22 mouse cellular contexts compared by ENCODE assay signal in genomic region chr2:30602451-30602850, GRCm38 (mm10). TPM values are rescaled to one million over a fixed set of nuclear protein-coding genes. Genes with fewer than 3 reads are reported as not detected.
DNase-seq lines count a peak whose midpoint lies in the region; ATAC-seq lines count a peak whose summit lies in the region.
"Had no signal": no experiment of that assay in that cellular context is flagged by ENCODE, and none has a peak within 500 bp of the region (broad histone marks: within the 10 kb centered on the region; RNA-seq: fewer than 3 reads in every experiment).

No protein-coding gene starts in this region.

- DNase-seq in heart, adult 9 months (ENCODE audit: low spot score in 2 of 2): no peak
- DNase-seq in kidney, adult 9 months: no peak
- no peak for DNase-seq in embryonic facial prominence, embryonic 14.5 days (ENCODE audit: low spot score)
- no peak for DNase-seq in limb, embryonic 10.5 days (ENCODE audit: low spot score)
- no peak for DNase-seq in spleen, postnatal 10 days (ENCODE audit: low spot score in 2 of 2)
- DNase-seq: adrenal gland, postnatal 10 days; cerebellum, adult 8-10 months; cerebellum, postnatal 36 days; embryo, embryonic 11 days; lung, postnatal 4 days; right cerebral cortex, postnatal 25 days; spleen, adult 18-20 months; thymus, postnatal 25 days had no signal

- peak overlapping the region; percentile 84; the same call in 1 of the 2 replicates for H3K27ac ChIP-seq in heart, embryonic 15.5 days
- peak overlapping the region; percentile 96 for H3K27ac ChIP-seq in kidney, embryonic 16.5 days (ENCODE audit: low read length)
- peak overlapping the region; percentile 94; the same call in 1 of the 2 replicates for H3K27ac ChIP-seq in embryonic facial prominence, embryonic 14.5 days (replicated peaks; ENCODE audit: low read depth, low read length)
- H3K27ac ChIP-seq in limb, embryonic 10.5 days: peak overlapping the region; percentile 93; the same call in 1 of the 2 replicates

- H3K4me3 ChIP-seq in heart, embryonic 15.5 days: no peak overlapping the region
- H3K4me3 ChIP-seq in kidney, embryonic 16.5 days (ENCODE audit: low read length): no peak overlapping the region
- H3K4me3 ChIP-seq in embryonic facial prominence, embryonic 14.5 days (ENCODE audit: low read depth, low read length): no peak overlapping the region
- H3K4me3 ChIP-seq in limb, embryonic 10.5 days: no peak overlapping the region
- H3K4me3 ChIP-seq: forebrain, embryonic 12.5 days; neural tube, embryonic 13.5 days had no signal

- no peaks in the 10 kb centered on the region for H3K27me3 ChIP-seq in heart, embryonic 15.5 days
- H3K27me3 ChIP-seq in kidney, embryonic 16.5 days (ENCODE audit: insufficient read depth, low read length): no peaks in the 10 kb centered on the region
- H3K27me3 ChIP-seq in embryonic facial prominence, embryonic 14.5 days (replicated peaks; ENCODE audit: control insufficient read depth, insufficient read depth, low read length): no peaks in the 10 kb centered on the region
- no peaks in the 10 kb centered on the region for H3K27me3 ChIP-seq in limb, embryonic 10.5 days (ENCODE audit: low read depth, poor library complexity, severe bottlenecking)
- H3K27me3 ChIP-seq: neural tube, embryonic 13.5 days had no signal

- no peak overlapping the region for H3K9ac ChIP-seq in heart, embryonic 15.5 days
- H3K9ac ChIP-seq in kidney, embryonic 16.5 days (replicated peaks; ENCODE audit: low read length): no peak overlapping the region
- no peak overlapping the region for H3K9ac ChIP-seq in embryonic facial prominence, embryonic 14.5 days (ENCODE audit: low read depth, low read length)
- H3K9ac ChIP-seq: forebrain, embryonic 12.5 days; neural tube, embryonic 13.5 days had no signal

- peaks cover 61% of the 10 kb centered on the region for H3K4me1 ChIP-seq in heart, embryonic 15.5 days (replicated peaks)
- H3K4me1 ChIP-seq in kidney, embryonic 16.5 days (ENCODE audit: insufficient read depth, low read length): peaks cover 71% of the 10 kb centered on the region
- H3K4me1 ChIP-seq in embryonic facial prominence, embryonic 14.5 days (ENCODE audit: control insufficient read depth, insufficient read depth, low read length): peaks cover 61% of the 10 kb centered on the region
- H3K4me1 ChIP-seq in limb, embryonic 10.5 days: peaks cover 75% of the 10 kb centered on the region

- H3K36me3 ChIP-seq in heart, embryonic 15.5 days: no peaks in the 10 kb centered on the region
- H3K36me3 ChIP-seq in kidney, embryonic 16.5 days (ENCODE audit: insufficient read depth, low read length): no peaks in the 10 kb centered on the region
- no peaks in the 10 kb centered on the region for H3K36me3 ChIP-seq in embryonic facial prominence, embryonic 14.5 days (ENCODE audit: control insufficient read depth, insufficient read depth, low read length)
- H3K36me3 ChIP-seq in limb, embryonic 10.5 days: no peaks in the 10 kb centered on the region
- H3K36me3 ChIP-seq: forebrain, embryonic 12.5 days; neural tube, embryonic 13.5 days had no signal

- H3K9me3 ChIP-seq in heart, embryonic 15.5 days (replicated peaks): no peaks in the 10 kb centered on the region
- H3K9me3 ChIP-seq in kidney, embryonic 16.5 days (ENCODE audit: low read length): no peaks in the 10 kb centered on the region
- H3K9me3 ChIP-seq in embryonic facial prominence, embryonic 14.5 days (ENCODE audit: control insufficient read depth, low read length): no peaks in the 10 kb centered on the region
- no peaks in the 10 kb centered on the region for H3K9me3 ChIP-seq in limb, embryonic 10.5 days (replicated peaks)
- H3K9me3 ChIP-seq: forebrain, embryonic 12.5 days; neural tube, embryonic 13.5 days had no signal

- H3K4me2 ChIP-seq in heart, embryonic 15.5 days: no peak overlapping the region
- no peak overlapping the region for H3K4me2 ChIP-seq in kidney, embryonic 16.5 days (replicated peaks; ENCODE audit: low read depth, low read length)
- H3K4me2 ChIP-seq in embryonic facial prominence, embryonic 14.5 days (ENCODE audit: low read depth, low read length): no peak overlapping the region
- H3K4me2 ChIP-seq: forebrain, embryonic 12.5 days; neural tube, embryonic 13.5 days had no signal

- ATAC-seq in heart, embryonic 15.5 days (replicated peaks; ENCODE audit: insufficient number of reproducible peaks, insufficient read depth, low FRiP score, low read depth): no peak
- no peak for ATAC-seq in kidney, embryonic 16.5 days (ENCODE audit: low FRiP score, low TSS enrichment)
- ATAC-seq in embryonic facial prominence, embryonic 14.5 days (ENCODE audit: low read depth): no peak
- ATAC-seq: activated CD4-positive, CD25-positive, alpha-beta regulatory T cell, adult 4 months; hindbrain, embryonic 16.5 days; intestine, embryonic 16.5 days had no signal

RNA-seq across cellular contexts. Expression of gene Cstad, which starts 7.6 kb away (rescaled TPM):
- polyA plus RNA-seq in heart, embryonic 15.5 days (2015; fragmentation: Nextera tagmentation; extraction: Ambion mirVana): 1.1 and 1.5 TPM in 2 replicates
- 1.5 and 2.5 TPM in 2 replicates for polyA plus RNA-seq in kidney, embryonic 16.5 days (2015; fragmentation: Nextera tagmentation; extraction: Ambion mirVana)
- 0.96 and 1.7 TPM in 2 replicates for polyA plus RNA-seq in embryonic facial prominence, embryonic 14.5 days (2014; fragmentation: Nextera tagmentation; extraction: Ambion mirVana)
- polyA plus RNA-seq in limb, embryonic 10.5 days (2016; fragmentation: Nextera tagmentation; extraction: Ambion mirVana): 0.55 and 0.95 TPM in 2 replicates
- polyA plus RNA-seq: liver, adult 2 months; liver, embryonic 16.5 days had no signal
